Mouse (Mus musculus) cerebellum, adult 2 months (tissue): ENCODE measurements around the gene Plek. TPM values are rescaled to one million over a fixed set of nuclear protein-coding genes. Genes with fewer than 3 reads are reported as not detected.
"Not testable (repeated sequence)": the region's sequence is repeated elsewhere in the genome, so short reads cannot be mapped to it uniquely, and the experiment has no call there.

Experiments
- DNase-seq, 2 experiments: peaks; one replicate each; pipeline ENCODE4 v3.0.0; 2021
- H3K27ac ChIP-seq: fragments of 200-500 bp; 2 replicates; pipeline ENCODE4 v1.5.1; 2012; ENCODE audit warnings: low read length, control low read depth, inconsistent platforms; ENCODE audit not compliant: insufficient read depth
- H3K27me3 ChIP-seq: fragments of 200-500 bp; 2 replicates; pipeline ENCODE4 v1.6.1; 2012; ENCODE audit warnings: inconsistent platforms, mild to moderate bottlenecking, low read length, moderate library complexity; ENCODE audit not compliant: control insufficient read depth, insufficient read depth
- H3K4me1 ChIP-seq: fragments of 200-500 bp; 2 replicates; pipeline ENCODE4 v1.6.1; 2011; ENCODE audit warnings: low read length; ENCODE audit not compliant: control insufficient read depth, insufficient read depth
- H3K4me3 ChIP-seq: fragments of 200-500 bp; replicated peaks from 2 replicates; pipeline ENCODE3; 2011; ENCODE audit warnings: mild to moderate bottlenecking, low read depth, low read length, control low read depth; ENCODE audit not compliant: insufficient read depth
- CTCF ChIP-seq: fragments of 200-500 bp; IDR thresholded peaks from 2 replicates; pipeline ENCODE4 v1.5.1; 2011; ENCODE audit warnings: low read depth, mild to moderate bottlenecking, control low read depth, low read length, moderate library complexity, borderline replicate concordance; ENCODE audit not compliant: insufficient read depth
- POLR2A ChIP-seq: fragments of 200-500 bp; IDR thresholded peaks from 2 replicates; pipeline ENCODE4 v1.6.1; 2011; ENCODE audit warnings: low read length, control low read depth, borderline replicate concordance; ENCODE audit not compliant: insufficient read depth
- WGBS: fragments of 180-500 bp; shearing (Covaris S2); methylation state at CpG from one replicate; pipeline ENCODE4 v1.1.7; 2018; 5-methylcytosine and 5-hydroxymethylcytosine counted together
- polyA plus RNA-seq: library from polyadenylated mRNA; depleted of rRNA; stranded (reverse); fragments of >200 nt; gene quantifications from 2 replicates; pipeline ENCODE4 v1.2.3, GENCODE M21; 2012

Plek gene
- polyA plus RNA-seq, 1 experiment: 5.2 TPM

DNA sequence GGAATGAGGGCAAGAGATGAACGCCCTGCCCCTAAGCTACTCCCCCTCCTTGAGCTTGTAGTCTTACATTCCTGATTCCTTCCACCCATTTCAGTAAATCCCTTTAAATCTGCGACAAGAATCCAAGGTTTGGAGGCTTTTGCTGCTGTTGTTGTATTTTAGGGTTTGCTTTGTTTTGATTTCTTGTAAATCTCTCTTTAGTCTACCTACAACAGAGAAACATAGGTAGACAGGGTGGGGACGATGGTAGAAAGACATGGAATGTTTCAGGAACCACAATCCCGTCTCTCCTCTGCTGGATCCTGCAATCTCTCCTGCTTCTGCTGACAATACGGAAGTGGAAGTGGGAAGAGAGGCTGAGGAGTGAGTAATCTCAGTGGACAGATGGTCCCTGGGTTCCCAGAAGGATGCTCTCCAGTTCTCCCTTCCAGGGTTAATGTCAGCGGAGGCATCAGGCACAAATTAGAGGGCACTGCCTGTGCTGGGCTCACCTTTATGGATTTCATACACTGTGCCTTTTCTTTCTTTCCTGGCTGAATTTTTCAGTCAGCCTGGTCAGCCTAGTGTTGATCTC lies 382 bp upstream of the Plek start:
- DNase-seq: peak; percentile 71 to 87
- WGBS: 1% methylated on average over 6 of the region's 6 CpGs
- Histone ChIP-seq H3K27ac (peak overlapping the region; percentile 89), H3K4me3 (peak overlapping the region; percentile 85), H3K27me3 (no peaks in the 10 kb centered on the region), H3K4me1 (peaks cover 5% of the 10 kb centered on the region; the same call in 1 of the 2 replicates)
- TF ChIP-seq POLR2A (peak; percentile 42; the same call in 1 of the 2 replicates), CTCF (no peak)

DNA sequence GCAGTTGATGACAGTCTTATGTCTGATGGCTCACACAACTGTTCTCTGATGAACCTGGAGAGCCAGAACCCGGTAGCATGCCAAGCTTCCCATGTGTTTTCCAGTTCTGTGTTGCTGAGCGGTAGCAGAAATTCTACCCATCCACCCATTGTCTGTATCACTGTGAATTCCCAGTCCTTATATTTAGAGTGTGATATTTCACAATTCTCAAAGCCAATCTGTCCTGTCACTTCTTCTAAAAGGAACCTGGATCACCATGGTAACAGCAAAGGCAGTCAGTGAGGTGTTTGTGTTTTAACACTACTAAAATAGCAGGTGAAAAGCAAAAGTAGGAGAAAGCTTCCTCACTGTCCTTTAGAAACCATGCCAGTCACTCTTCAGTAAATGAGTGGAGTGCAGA lies 6.4 kb downstream of the Plek start:
- TF ChIP-seq CTCF: no peak
- no peak for TF ChIP-seq POLR2A
- Histone ChIP-seq H3K4me3 (no peak overlapping the region), H3K27ac (no peak overlapping the region), H3K4me1 (no peaks in the 10 kb centered on the region), H3K27me3 (no peaks in the 10 kb centered on the region)
- 51% methylated on average over 2 of the region's 2 CpGs for WGBS
- no peak for DNase-seq

- Histone ChIP-seq H3K27ac (no peak overlapping the region), H3K27me3 (no peaks in the 10 kb centered on the region), H3K4me1 (peaks cover 19% of the 10 kb centered on the region), H3K4me3 (no peak overlapping the region)
- no peak for TF ChIP-seq POLR2A
- no peak for TF ChIP-seq CTCF
- 95% methylated on average over 3 of the region's 3 CpGs for WGBS
- no peak for DNase-seq
Observed at GRCm38 (mm10) chr11:17023984-17024383, 28.2 kb downstream of the Plek start.

DNA sequence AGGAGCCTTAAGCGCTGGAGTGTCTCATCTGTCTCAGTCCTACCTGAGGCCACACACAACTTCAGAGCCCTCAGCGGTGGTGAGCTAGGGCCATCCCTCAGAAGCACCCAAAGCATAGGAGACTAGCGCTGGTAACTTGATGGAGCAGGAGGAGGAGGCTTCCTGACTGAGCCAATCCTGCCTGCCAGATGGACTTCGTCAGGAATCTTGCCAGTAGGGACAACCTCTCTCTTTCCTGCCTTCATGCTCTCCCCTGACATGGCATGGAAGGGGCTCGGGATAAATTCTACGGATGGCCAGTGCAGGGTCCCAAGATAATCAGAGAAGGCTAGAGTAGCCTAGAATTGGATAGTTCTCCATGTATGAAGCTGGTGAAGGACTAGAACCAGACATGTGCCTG lies 29.0 kb downstream of the Plek start:
- no peaks in the 10 kb centered on the region for H3K27me3 ChIP-seq
- H3K4me1 ChIP-seq: peaks cover 19% of the 10 kb centered on the region
- peak; percentile 22 to 52 for DNase-seq
- WGBS: 34% methylated on average over 6 of the region's 6 CpGs
- H3K4me3 ChIP-seq: no peak overlapping the region
- H3K27ac ChIP-seq: no peak overlapping the region
- TF ChIP-seq CTCF: no peak
- TF ChIP-seq POLR2A: no peak

DNA sequence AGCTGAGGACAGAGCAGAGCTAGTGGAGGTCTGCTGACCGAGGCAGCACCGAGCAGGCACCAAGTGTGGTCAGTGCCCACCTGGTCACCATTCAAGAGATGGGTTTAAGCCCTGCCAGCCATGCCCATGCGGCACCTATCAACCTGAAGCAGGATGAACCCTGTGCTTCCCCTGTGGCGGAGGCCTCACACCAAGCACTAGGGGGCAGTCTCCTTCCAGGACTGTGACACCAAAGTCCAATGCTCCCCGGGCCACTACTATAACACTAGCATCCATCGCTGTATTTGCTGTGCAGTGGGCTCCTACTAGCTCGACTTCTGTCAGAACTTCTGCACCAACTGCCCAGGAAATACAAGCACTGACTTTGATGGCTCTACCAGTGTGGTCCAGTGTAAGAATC lies 32.9 kb downstream of the Plek start:
- TF ChIP-seq CTCF (no peak), POLR2A (no peak)
- no peak overlapping the region for H3K4me3 ChIP-seq
- no peaks in the 10 kb centered on the region for H3K27me3 ChIP-seq
- H3K4me1 ChIP-seq: peaks cover 19% of the 10 kb centered on the region
- no peak for DNase-seq
- 92% methylated on average over 7 of the region's 7 CpGs for whole genome bisulfite sequencing
- no peak overlapping the region for H3K27ac ChIP-seq

GRCm38 (mm10) chr11:17012948-17013347 lies 39.2 kb downstream of the Plek start:
- Histone ChIP-seq H3K27ac (no peak overlapping the region), H3K4me1 (no peaks in the 10 kb centered on the region), H3K27me3 (no peaks in the 10 kb centered on the region), H3K4me3 (no peak overlapping the region)
- TF ChIP-seq POLR2A (no peak), CTCF (no peak)
- DNase-seq: no peak

GRCm38 (mm10) chr11:17008498-17008941 lies 43.7 kb downstream of the Plek start:
- DNase-seq: no peak
- Histone ChIP-seq H3K27me3 (no peaks in the 10 kb centered on the region), H3K4me3 (no peak overlapping the region), H3K4me1 (no peaks in the 10 kb centered on the region), H3K27ac (no peak overlapping the region)
- no peak for TF ChIP-seq POLR2A
- TF ChIP-seq CTCF: no peak
- 84% methylated on average over 7 of the region's 7 CpGs for WGBS

GRCm38 (mm10) chr11:17007517-17008173 lies 44.5 kb downstream of the Plek start:
- Histone ChIP-seq H3K27ac (no peak overlapping the region), H3K27me3 (no peaks in the 10 kb centered on the region), H3K4me3 (no peak overlapping the region), H3K4me1 (no peaks in the 10 kb centered on the region)
- DNase-seq: no peak
- 91% methylated on average over 5 of the region's 5 CpGs for WGBS
- TF ChIP-seq CTCF (no peak), POLR2A (no peak)

DNA sequence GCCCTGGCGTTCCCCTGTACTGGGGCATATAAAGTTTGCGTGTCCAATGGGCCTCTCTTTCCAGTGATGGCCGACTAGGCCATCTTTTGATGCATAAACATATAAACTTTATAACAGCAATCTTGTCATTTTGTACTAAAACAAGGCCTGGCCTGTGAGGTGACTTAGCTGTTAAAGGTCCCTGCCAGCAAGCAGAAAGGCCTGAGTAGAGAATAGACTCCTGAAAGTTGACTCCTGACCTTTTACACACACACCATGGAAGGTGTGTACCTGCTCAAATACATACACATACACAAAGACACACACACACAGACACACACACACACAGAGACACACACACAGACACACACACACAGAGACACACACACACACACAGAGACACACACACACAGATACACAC lies 45.7 kb downstream of the Plek start:
- WGBS: 86% methylated on average over 3 of the region's 3 CpGs

More for the DNA sequence above, 45.7 kb downstream of the Plek start:
- DNase-seq, H3K27ac ChIP-seq, H3K27me3 ChIP-seq, H3K4me1 ChIP-seq, H3K4me3 ChIP-seq: not testable (repeated sequence)
